In the genomic region with DNA sequence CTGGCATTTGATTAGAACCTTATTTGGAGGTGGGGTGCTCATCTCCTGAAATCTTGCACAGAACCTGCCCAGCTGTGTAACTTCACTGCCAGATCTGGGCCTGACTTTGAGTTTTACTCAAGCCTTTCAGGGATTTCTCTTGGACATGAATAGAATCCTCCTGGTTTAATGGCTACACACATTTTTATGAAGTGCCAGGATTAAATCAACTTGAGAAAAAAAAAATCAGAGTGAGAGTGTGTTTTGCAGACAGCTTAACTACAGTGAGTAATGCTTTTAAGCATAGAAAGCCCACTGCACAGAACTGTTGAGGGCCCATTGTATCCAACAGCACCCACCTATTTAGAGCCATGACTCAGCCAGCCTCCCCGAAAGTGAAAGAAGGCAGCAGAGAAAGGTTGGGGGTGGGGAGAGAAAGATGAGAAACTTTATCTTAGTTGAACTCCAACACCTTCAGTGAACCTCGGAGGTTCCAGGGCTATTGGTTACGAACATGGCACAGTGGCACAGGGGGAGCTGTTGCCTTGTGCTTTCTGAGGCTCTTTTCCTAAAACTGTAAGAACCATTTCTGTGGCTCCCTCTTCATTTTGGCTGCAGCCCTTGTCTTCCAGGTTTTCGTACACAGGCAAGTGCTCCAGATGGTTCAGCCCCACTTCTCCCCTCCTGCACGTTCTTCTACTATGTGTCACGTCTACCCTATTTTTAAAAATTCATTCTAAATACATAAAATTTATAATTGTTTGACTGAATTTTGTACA, we compare ENCODE assay signal across 1 mouse cellular context.
A peak's percentile ranks its signal among the peaks of the same experiment; 100 is the strongest.
TF ChIP-seq lines count a peak whose summit lies in the region.

No protein-coding gene starts in this region.

TF ChIP-seq in CH12.LX, 34 proteins besides CTCF, POLR2A, EP300 and RAD21 (continued from another document):
- TF ChIP-seq IRF4 (IDR thresholded peaks at IDR 0.05; ENCODE audit: low read depth, low read length) = peak; percentile 56
- peak; percentile 71 for TF ChIP-seq MEF2A (IDR thresholded peaks at IDR 0.05; ENCODE audit: borderline replicate concordance, low read depth, low read length)
- no peak for TF ChIP-seq ELF1 (IDR thresholded peaks at IDR 0.05; ENCODE audit: low read depth, low read length)
- TF ChIP-seq JUN (IDR thresholded peaks at IDR 0.05; ENCODE audit: insufficient read depth, low read depth, low read length) = no peak; the same call in 1 of the 2 replicates
- 0 out of 2 replicates have a peak, but pooled peaks have one; percentile 4 for TF ChIP-seq MAFK (IDR thresholded peaks at IDR 0.05; ENCODE audit: insufficient replicate concordance, low read length)
- no peak for TF ChIP-seq UBTF (IDR thresholded peaks at IDR 0.05; ENCODE audit: low read depth, low read length)
